Mouse (Mus musculus) forebrain, embryonic 12.5 days (tissue): ENCODE measurements around the gene Esrrg. TPM values are rescaled to one million over a fixed set of nuclear protein-coding genes. Genes with fewer than 3 reads are reported as not detected.
A peak's percentile ranks its signal among the peaks of the same experiment; 100 is the strongest.

Source experiments
- ATAC-seq: fragments of 200-750 bp; cut with Nextera tagmentation; 2 replicates; pipeline ENCODE4 v1.8.0; 2017; ENCODE audit warnings: moderate TSS enrichment; ENCODE audit not compliant: low FRiP score
- H3K27ac ChIP-seq: fragments of 300-500 bp; sonication (generic); 2 replicates; pipeline ENCODE4 v1.5.1; 2016; ENCODE audit warnings: mild to moderate bottlenecking
- H3K27me3 ChIP-seq: fragments of 300-500 bp; sonication (generic); 2 replicates; pipeline ENCODE4 v1.6.1; 2016; ENCODE audit warnings: mild to moderate bottlenecking
- H3K36me3 ChIP-seq: fragments of 300-500 bp; sonication (generic); replicated peaks from 2 replicates; pipeline ENCODE4 v1.6.1; 2016; ENCODE audit warnings: mild to moderate bottlenecking
- H3K4me1 ChIP-seq: fragments of 300-500 bp; sonication (generic); 2 replicates; pipeline ENCODE4 v1.6.1; 2016
- H3K4me2 ChIP-seq: fragments of 300-500 bp; sonication (generic); 2 replicates; pipeline ENCODE4 v1.6.1; 2016; ENCODE audit warnings: mild to moderate bottlenecking, moderate library complexity
- H3K4me3 ChIP-seq: fragments of 300-500 bp; sonication (generic); replicated peaks from 2 replicates; pipeline ENCODE4 v1.5.1; 2016; ENCODE audit warnings: mild to moderate bottlenecking
- H3K9ac ChIP-seq: fragments of 300-500 bp; sonication (generic); 2 replicates; pipeline ENCODE4 v1.6.1; 2016; ENCODE audit warnings: mild to moderate bottlenecking
- H3K9me3 ChIP-seq: fragments of 300-500 bp; sonication (generic); 2 replicates; pipeline ENCODE4 v1.6.1; 2016
- WGBS: fragments of 180-500 bp; shearing (Covaris S2); methylation state at CpG from one replicate; pipeline ENCODE4 v1.1.7; 2016; 5-methylcytosine and 5-hydroxymethylcytosine counted together
- polyA plus RNA-seq: library from polyadenylated mRNA; unstranded; fragments of >200 nt; fragmentation: Nextera tagmentation; extraction: Ambion mirVana; gene quantifications from 2 replicates; pipeline ENCODE4 v1.2.1, GENCODE M21; 2016

Esrrg gene
- polyA plus RNA-seq, 1 experiment from 2014 or later = 8.1 TPM

GRCm38 (mm10) chr1:187609853-187610230, 1.3 kb downstream of the Esrrg start:
- no peaks in the 10 kb centered on the region for H3K9me3 ChIP-seq
- no peak overlapping the region for H3K9ac ChIP-seq
- peaks cover 52% of the 10 kb centered on the region for H3K4me1 ChIP-seq
- peak overlapping the region; percentile 44 for H3K4me3 ChIP-seq
- peaks cover 80% of the 10 kb centered on the region for H3K27me3 ChIP-seq
- 2% methylated on average over 16 of the region's 16 CpGs for WGBS
- ATAC-seq = 0 out of 2 replicates have a peak, but pooled peaks have one; percentile 8
- H3K27ac ChIP-seq = no peak overlapping the region
- peak overlapping the region; percentile 84 for H3K4me2 ChIP-seq
- no peaks in the 10 kb centered on the region for H3K36me3 ChIP-seq

- Histone ChIP-seq H3K9me3 (no peaks in the 10 kb centered on the region), H3K36me3 (no peaks in the 10 kb centered on the region), H3K27ac (no peak overlapping the region), H3K27me3 (peaks cover 74% of the 10 kb centered on the region), H3K9ac (no peak overlapping the region), H3K4me1 (peaks cover 46% of the 10 kb centered on the region), H3K4me2 (peak overlapping the region; percentile 84), H3K4me3 (no peak overlapping the region)
- 21% methylated on average over 9 of the region's 9 CpGs for WGBS
- no peak for ATAC-seq
Observed at GRCm38 (mm10) chr1:187610336-187610948, 1.9 kb downstream of the Esrrg start.

DNA sequence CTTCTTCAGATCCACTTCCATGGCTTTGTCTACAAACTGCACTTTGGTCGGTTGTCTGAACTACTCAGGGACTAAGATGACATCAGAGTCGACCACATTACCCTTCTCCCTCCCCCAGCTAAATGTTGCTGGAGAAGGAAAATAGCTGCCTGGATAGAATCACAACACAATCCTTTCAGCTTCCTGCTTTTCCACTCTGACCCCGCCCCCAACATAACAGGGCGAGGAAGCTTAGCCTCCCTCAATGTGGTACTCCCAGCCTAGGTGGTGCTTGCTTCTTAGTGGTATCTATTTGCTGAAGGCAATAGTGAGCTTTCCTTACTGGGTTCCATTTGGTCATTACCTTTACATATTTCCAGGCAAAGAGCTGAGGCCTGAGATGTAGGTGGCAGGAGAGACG, 3.3 kb downstream of the Esrrg start:
- H3K4me1 ChIP-seq = peaks cover 33% of the 10 kb centered on the region
- no peaks in the 10 kb centered on the region for H3K9me3 ChIP-seq
- H3K9ac ChIP-seq = no peak overlapping the region
- H3K4me3 ChIP-seq = no peak overlapping the region
- no peak overlapping the region for H3K27ac ChIP-seq
- H3K4me2 ChIP-seq = no peak overlapping the region
- peaks cover 59% of the 10 kb centered on the region for H3K27me3 ChIP-seq
- 41% methylated on average over 5 of the region's 5 CpGs for WGBS
- no peak for ATAC-seq
- H3K36me3 ChIP-seq = no peaks in the 10 kb centered on the region

DNA sequence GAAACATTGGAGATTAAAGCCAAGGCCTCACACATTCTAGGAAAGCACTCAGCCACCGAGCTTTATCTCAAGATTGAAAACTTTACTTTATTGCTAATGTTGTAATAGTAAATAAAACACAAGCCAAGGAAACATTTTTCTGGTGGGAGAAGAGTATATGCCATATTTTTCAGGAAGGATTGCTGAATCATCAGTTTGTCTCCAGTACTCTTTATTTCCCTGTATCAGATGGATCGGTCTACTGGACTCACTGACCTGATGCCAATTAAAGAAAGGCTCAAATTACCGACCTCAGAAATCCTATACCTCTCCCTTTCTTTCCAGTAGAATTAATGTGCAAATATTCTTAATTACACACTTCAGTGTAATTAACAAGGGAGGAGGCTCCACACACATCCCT, 4.7 kb downstream of the Esrrg start:
- H3K9ac ChIP-seq = no peak overlapping the region
- H3K4me1 ChIP-seq = peaks cover 19% of the 10 kb centered on the region
- no peak for ATAC-seq
- no peaks in the 10 kb centered on the region for H3K9me3 ChIP-seq
- H3K4me3 ChIP-seq = no peak overlapping the region
- no peak overlapping the region for H3K27ac ChIP-seq
- peaks cover 46% of the 10 kb centered on the region for H3K27me3 ChIP-seq
- WGBS = 68% methylated on average over 3 of the region's 3 CpGs
- no peak overlapping the region for H3K4me2 ChIP-seq
- H3K36me3 ChIP-seq = no peaks in the 10 kb centered on the region

DNA sequence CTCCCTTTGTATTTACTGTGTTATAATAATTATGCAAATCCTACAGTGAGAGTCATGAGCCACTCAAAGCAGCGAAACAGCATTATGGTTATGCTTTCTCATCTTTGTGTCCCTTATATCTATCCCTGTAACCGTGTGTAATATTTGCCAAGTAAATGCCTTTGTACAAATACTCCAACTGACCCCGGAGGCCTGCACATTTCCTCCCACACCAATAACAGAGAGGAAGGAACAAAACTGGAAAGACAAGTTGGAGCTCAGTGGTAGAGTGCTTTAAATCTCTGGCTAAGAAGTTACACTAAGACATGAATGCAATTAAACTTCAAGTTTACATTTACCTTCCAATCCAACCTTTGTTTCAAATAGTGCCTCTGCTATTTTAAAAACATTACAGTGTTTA, 15.4 kb downstream of the Esrrg start:
- H3K4me2 ChIP-seq = no peak overlapping the region
- no peaks in the 10 kb centered on the region for H3K36me3 ChIP-seq
- H3K4me3 ChIP-seq = no peak overlapping the region
- no peak overlapping the region for H3K27ac ChIP-seq
- no peaks in the 10 kb centered on the region for H3K4me1 ChIP-seq
- 91% methylated on average over 3 of the region's 3 CpGs for WGBS
- ATAC-seq = no peak
- H3K27me3 ChIP-seq = no peaks in the 10 kb centered on the region
- H3K9me3 ChIP-seq = no peaks in the 10 kb centered on the region
- H3K9ac ChIP-seq = no peak overlapping the region

GRCm38 (mm10) chr1:187630361-187630760, 21.8 kb downstream of the Esrrg start:
- no peaks in the 10 kb centered on the region for H3K36me3 ChIP-seq
- no peak overlapping the region for H3K9ac ChIP-seq
- ATAC-seq = no peak
- H3K4me3 ChIP-seq = no peak overlapping the region
- H3K9me3 ChIP-seq = no peaks in the 10 kb centered on the region
- 93% methylated on average over 8 of the region's 8 CpGs for WGBS
- H3K4me2 ChIP-seq = no peak overlapping the region
- no peaks in the 10 kb centered on the region for H3K27me3 ChIP-seq
- no peaks in the 10 kb centered on the region for H3K4me1 ChIP-seq
- no peak overlapping the region for H3K27ac ChIP-seq

DNA sequence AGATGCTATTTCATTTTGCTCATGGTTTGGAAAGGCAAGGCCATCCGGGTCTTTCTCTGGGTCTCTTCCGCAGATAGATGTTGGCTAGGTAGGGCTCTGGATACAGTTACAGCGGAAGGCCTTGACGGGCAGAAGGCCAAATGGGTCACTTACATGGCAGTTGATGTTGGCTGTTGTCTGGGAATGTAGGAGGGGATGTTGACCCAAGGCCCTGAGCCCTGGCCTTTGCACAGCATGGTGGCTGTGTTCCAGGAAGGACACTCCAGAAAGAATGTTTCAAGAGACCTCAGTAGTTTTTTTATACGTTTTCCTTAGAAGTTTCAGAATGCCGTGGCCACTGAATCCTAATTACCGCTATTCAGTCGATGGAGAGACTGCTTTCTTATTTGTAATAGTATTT, 22.9 kb downstream of the Esrrg start:
- ATAC-seq = no peak
- Histone ChIP-seq H3K4me2 (no peak overlapping the region), H3K27ac (no peak overlapping the region), H3K4me1 (no peaks in the 10 kb centered on the region), H3K27me3 (no peaks in the 10 kb centered on the region), H3K4me3 (no peak overlapping the region), H3K36me3 (no peaks in the 10 kb centered on the region), H3K9me3 (no peaks in the 10 kb centered on the region), H3K9ac (no peak overlapping the region)
- WGBS = 86% methylated on average over 8 of the region's 8 CpGs

DNA sequence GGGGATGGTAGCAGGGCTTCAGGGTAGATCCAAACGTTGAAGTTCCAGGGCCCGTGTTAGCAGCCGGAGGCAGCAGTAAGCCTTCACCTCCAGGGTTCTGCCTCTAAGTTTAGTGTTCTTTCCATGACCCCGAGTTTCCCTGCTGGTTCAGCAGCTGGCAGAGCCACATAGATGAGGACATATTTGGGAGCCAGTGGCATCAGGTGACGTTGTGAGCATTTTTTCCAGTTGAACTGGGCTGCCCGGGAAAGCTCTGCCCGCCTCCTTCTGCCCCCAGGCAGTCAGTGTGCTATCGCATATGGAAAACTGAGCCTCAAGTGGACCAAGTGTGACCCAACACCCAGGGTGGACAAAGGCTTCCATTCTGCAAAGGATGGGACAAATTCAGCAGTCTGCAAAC, 36.7 kb downstream of the Esrrg start:
- Histone ChIP-seq H3K4me2 (no peak overlapping the region), H3K4me1 (no peaks in the 10 kb centered on the region), H3K9ac (no peak overlapping the region), H3K9me3 (no peaks in the 10 kb centered on the region), H3K36me3 (no peaks in the 10 kb centered on the region), H3K4me3 (no peak overlapping the region), H3K27ac (no peak overlapping the region), H3K27me3 (no peaks in the 10 kb centered on the region)
- ATAC-seq = no peak
- 80% methylated on average over 8 of the region's 8 CpGs for WGBS

GRCm38 (mm10) chr1:187648551-187648950, 40.0 kb downstream of the Esrrg start:
- Histone ChIP-seq H3K4me2 (no peak overlapping the region), H3K9me3 (no peaks in the 10 kb centered on the region)
- ATAC-seq = no peak

GRCm38 (mm10) chr1:187649871-187650270, 41.3 kb downstream of the Esrrg start:
- peaks cover 12% of the 10 kb centered on the region for H3K4me1 ChIP-seq
- no peak overlapping the region for H3K9ac ChIP-seq
- ATAC-seq = no peak
- no peak overlapping the region for H3K4me2 ChIP-seq
- 59% methylated on average over 5 of the region's 5 CpGs for WGBS
- H3K36me3 ChIP-seq = no peaks in the 10 kb centered on the region
- peaks cover 3% of the 10 kb centered on the region; the same call in 1 of the 2 replicates for H3K27me3 ChIP-seq
- H3K4me3 ChIP-seq = no peak overlapping the region
- H3K9me3 ChIP-seq = no peaks in the 10 kb centered on the region
- no peak overlapping the region for H3K27ac ChIP-seq

More at GRCm38 (mm10) chr1:187648551-187648950, 40.0 kb downstream of the Esrrg start:
- Histone ChIP-seq H3K27ac (no peak overlapping the region), H3K9ac (no peak overlapping the region), H3K27me3 (no peaks in the 10 kb centered on the region; the same call in 1 of the 2 replicates), H3K36me3 (no peaks in the 10 kb centered on the region), H3K4me1 (peaks cover 12% of the 10 kb centered on the region), H3K4me3 (no peak overlapping the region)
- 94% methylated on average over 8 of the region's 8 CpGs for WGBS

DNA sequence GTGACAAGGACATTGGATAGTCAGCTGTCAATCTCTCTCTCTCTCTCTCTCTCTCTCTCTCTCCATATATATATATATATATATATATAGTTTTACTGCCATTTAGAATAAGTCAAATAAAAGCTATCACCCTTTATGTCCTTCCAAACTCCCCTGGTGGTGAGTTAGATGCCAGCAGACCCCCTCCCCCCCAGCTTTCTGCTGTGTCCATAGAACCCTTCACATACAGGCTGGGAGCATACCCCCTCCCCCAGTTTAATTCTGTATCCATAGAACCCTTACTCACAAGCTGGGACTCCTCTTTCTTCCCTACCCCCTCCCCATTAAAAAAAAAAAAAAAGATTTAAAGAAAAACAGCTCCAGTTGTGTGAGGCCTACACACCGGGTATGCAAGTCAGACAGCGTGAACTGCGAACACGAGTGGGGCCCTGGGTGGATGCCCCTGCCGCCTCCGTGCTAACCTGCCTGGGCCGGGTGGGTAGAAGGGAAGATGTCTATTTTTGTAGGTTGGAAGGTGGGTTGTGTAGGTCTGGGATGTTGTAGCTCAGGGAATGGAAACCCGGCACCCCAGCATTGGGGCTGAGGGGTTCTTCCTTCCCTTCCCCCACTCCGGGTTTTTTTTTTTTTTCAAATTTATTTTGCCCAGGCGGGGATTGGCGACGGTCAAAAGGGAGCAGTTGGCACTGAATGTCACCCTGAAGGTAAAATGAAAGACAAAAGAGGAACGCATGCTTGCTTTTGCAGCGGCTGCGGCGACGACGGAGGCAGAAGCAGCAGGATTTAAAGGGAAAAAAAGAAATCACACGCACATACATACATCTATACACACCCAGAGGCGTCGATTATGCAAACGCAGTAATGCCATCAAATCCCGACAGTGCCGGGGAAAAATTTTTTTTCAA, 42.4 kb downstream of the Esrrg start:
- WGBS = 8% methylated on average over 24 of the region's 24 CpGs
- peak; percentile 52; the same call in 1 of the 2 replicates for ATAC-seq

DNA sequence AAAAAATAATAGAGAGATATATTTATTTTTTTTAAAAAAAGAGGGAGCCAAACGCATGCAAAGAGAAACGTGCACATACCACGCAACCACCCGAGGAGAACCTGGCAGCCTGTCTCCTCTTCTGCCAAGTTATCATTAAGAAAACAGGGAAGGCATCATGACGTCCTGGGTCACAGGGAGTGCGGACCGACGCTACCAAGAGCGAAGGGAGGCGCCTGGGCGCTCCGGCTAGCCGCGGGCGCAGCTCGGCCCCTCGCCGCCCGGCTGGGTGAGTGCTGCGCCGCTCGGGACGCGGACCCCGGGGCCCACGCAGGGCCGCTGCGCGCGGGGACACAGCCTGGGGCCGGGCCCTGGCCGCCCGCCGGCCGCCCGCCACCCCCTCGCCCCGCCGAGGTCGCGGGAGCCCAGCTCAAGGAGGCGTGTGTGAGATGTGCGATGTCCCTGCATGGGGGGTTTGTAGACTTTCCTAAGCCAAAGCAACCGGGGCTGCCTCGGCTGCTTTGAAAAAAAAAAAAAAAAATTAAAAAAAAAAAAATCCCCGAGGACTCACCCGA, 43.2 kb downstream of the Esrrg start:
- Histone ChIP-seq H3K9ac (peak overlapping the region; percentile 84), H3K36me3 (no peaks in the 10 kb centered on the region), H3K9me3 (no peaks in the 10 kb centered on the region), H3K4me1 (peaks cover 12% of the 10 kb centered on the region), H3K4me2 (peak overlapping the region; percentile 94), H3K27ac (0 out of 2 replicates have a peak overlapping the region, but pooled peaks have one; percentile 25), H3K27me3 (peaks cover 3% of the 10 kb centered on the region; the same call in 1 of the 2 replicates), H3K4me3 (peak overlapping the region; percentile 59)
- ATAC-seq = peak; percentile 89
- WGBS = under 1% methylated on average over 34 of the region's 47 CpGs

More for the DNA sequence above, 42.4 kb downstream of the Esrrg start:
- Histone ChIP-seq H3K4me2 (peak overlapping the region; percentile 94), H3K27ac (no peak overlapping the region), H3K4me1 (peaks cover 12% of the 10 kb centered on the region), H3K9me3 (no peaks in the 10 kb centered on the region), H3K27me3 (peaks cover 3% of the 10 kb centered on the region; the same call in 1 of the 2 replicates), H3K9ac (peak overlapping the region; percentile 84), H3K4me3 (peak overlapping the region; percentile 59), H3K36me3 (no peaks in the 10 kb centered on the region)
